Mouse (Mus musculus): Measurements from ENCODE around the gene Mlx.

Mlx gene

GRCm38 (mm10) chr11:101138536-101139181, 51.6 kb downstream of the Mlx start:
- peak; percentile 73 for DNase-seq (ENCODE audit: low spot score)

- peak; percentile 40 for DNase-seq (ENCODE audit: low spot score)
Measured at GRCm38 (mm10) chr11:101140164-101140819, 53.2 kb downstream of the Mlx start.

- DNase-seq (ENCODE audit: low spot score), result no peak
Measured at GRCm38 (mm10) chr11:101141088-101141487, 54.0 kb downstream of the Mlx start.
